Mouse (Mus musculus): ENCODE measurements around the gene Trappc12.
"Not testable (repeated sequence)": the region's sequence is repeated elsewhere in the genome, so short reads cannot be mapped to it uniquely, and the experiment has no call there.

The Trappc12 gene

GRCm38 (mm10) chr12:28733520-28734245 is 16.6 kb downstream of the Trappc12 start:
- not testable (repeated sequence) for DNase-seq (ENCODE audit: low read depth in 1 of 2, low spot score in 2 of 2)

- no peak for DNase-seq (ENCODE audit: low read depth in 1 of 2, low spot score in 2 of 2)
These were observed 17.6 kb downstream of the Trappc12 start for GRCm38 (mm10) chr12:28732631-28733030.

GRCm38 (mm10) chr12:28727061-28727460 is 23.2 kb downstream of the Trappc12 start:
- DNase-seq (ENCODE audit: low read depth in 1 of 2, low spot score in 2 of 2) = peak in 1 of 2 experiments; percentile 34

- no peak for DNase-seq (ENCODE audit: low read depth in 1 of 2, low spot score in 2 of 2)
These were observed 24.1 kb downstream of the Trappc12 start for GRCm38 (mm10) chr12:28726204-28726603.

GRCm38 (mm10) chr12:28724366-28724765 is 25.9 kb downstream of the Trappc12 start:
- DNase-seq (ENCODE audit: low read depth in 1 of 2, low spot score in 2 of 2) = no peak

GRCm38 (mm10) chr12:28718106-28718505 is 32.2 kb downstream of the Trappc12 start:
- DNase-seq (ENCODE audit: low read depth in 1 of 2, low spot score in 2 of 2) = no peak

GRCm38 (mm10) chr12:28717066-28717465 is 33.2 kb downstream of the Trappc12 start:
- DNase-seq (ENCODE audit: low read depth in 1 of 2, low spot score in 2 of 2) = no peak

- no peak for DNase-seq (ENCODE audit: low read depth in 1 of 2, low spot score in 2 of 2)
These were observed 35.2 kb downstream of the Trappc12 start for GRCm38 (mm10) chr12:28714822-28715632.

- no peak for DNase-seq (ENCODE audit: low read depth in 1 of 2, low spot score in 2 of 2)
These were observed 39.6 kb downstream of the Trappc12 start for GRCm38 (mm10) chr12:28710566-28711185.

GRCm38 (mm10) chr12:28708154-28708553 is 42.1 kb downstream of the Trappc12 start:
- DNase-seq (ENCODE audit: low read depth in 1 of 2, low spot score in 2 of 2) = no peak

GRCm38 (mm10) chr12:28705204-28705603 is 45.1 kb downstream of the Trappc12 start:
- no peak for DNase-seq (ENCODE audit: low read depth in 1 of 2, low spot score in 2 of 2)

GRCm38 (mm10) chr12:28704381-28704780 is 45.9 kb downstream of the Trappc12 start:
- no peak for DNase-seq (ENCODE audit: low read depth in 1 of 2, low spot score in 2 of 2)

- no peak for DNase-seq (ENCODE audit: low read depth in 1 of 2, low spot score in 2 of 2)
These were observed 49.0 kb downstream of the Trappc12 start for GRCm38 (mm10) chr12:28701302-28701701.

GRCm38 (mm10) chr12:28700561-28701025 is 49.7 kb downstream of the Trappc12 start:
- no peak for DNase-seq (ENCODE audit: low read depth in 1 of 2, low spot score in 2 of 2)

- DNase-seq (ENCODE audit: low read depth in 1 of 2, low spot score in 2 of 2) = no peak
These were observed 50.2 kb downstream of the Trappc12 start for GRCm38 (mm10) chr12:28700101-28700511.

- peak in 1 of 2 experiments; percentile 21 for DNase-seq (ENCODE audit: low read depth in 1 of 2, low spot score in 2 of 2)
These were observed 50.6 kb downstream of the Trappc12 start for GRCm38 (mm10) chr12:28699656-28700055.

- no peak for DNase-seq (ENCODE audit: low read depth in 1 of 2, low spot score in 2 of 2)
These were observed 51.2 kb downstream of the Trappc12 start for GRCm38 (mm10) chr12:28699086-28699485.

GRCm38 (mm10) chr12:28697821-28698595 is 52.3 kb downstream of the Trappc12 start:
- DNase-seq (ENCODE audit: low read depth in 1 of 2, low spot score in 2 of 2) = no peak

- DNase-seq (ENCODE audit: low read depth in 1 of 2, low spot score in 2 of 2) = no peak
These were observed 55.5 kb downstream of the Trappc12 start for GRCm38 (mm10) chr12:28694776-28695175.

- no peak for DNase-seq (ENCODE audit: low read depth in 1 of 2, low spot score in 2 of 2)
These were observed 56.0 kb downstream of the Trappc12 start for GRCm38 (mm10) chr12:28694231-28694630.

GRCm38 (mm10) chr12:28693738-28694137 is 56.5 kb downstream of the Trappc12 start:
- no peak for DNase-seq (ENCODE audit: low read depth in 1 of 2, low spot score in 2 of 2)

All from monocyte, adult 2 months (primary cell).